10 mouse cellular contexts compared by ENCODE assay signal in the genomic region with DNA sequence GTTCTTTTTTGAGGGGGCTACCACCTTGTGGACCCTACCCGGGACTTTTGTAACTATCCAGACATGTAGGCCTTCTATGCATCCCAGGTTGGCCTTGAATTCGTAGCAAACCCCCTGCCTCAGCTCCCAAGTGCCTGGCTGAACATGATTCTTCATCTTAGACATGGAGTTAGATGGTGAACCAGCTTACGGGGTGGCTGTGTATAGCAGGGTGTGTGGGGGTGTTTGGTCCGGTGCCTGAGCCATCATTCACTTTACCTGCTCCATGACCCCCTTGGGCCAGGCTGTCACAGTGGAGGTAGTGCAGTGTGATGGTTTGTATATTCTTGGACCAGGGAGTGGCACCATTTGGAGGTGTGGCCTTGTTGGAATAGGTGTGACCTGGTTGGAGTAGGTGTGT. TPM values are rescaled to one million over a fixed set of nuclear protein-coding genes. Genes with fewer than 3 reads are reported as not detected.
DNase-seq lines count a peak whose midpoint lies in the region; ATAC-seq and TF ChIP-seq lines count a peak whose summit lies in the region.
"Had no signal": no experiment of that assay in that cellular context is flagged by ENCODE, and none has a peak within 500 bp of the region (broad histone marks: within the 10 kb centered on the region; RNA-seq: fewer than 3 reads in every experiment).

No protein-coding gene starts in this region.

- 37% methylated on average over 4 of the region's 4 CpGs for WGBS in forebrain, embryonic 12.5 days
- WGBS in hindbrain, postnatal 0 days, result 53% methylated on average over 4 of the region's 4 CpGs
- 53% methylated on average over 4 of the region's 4 CpGs for WGBS in neural tube, embryonic 13.5 days

- peak overlapping the region; percentile 42; the same call in 1 of the 2 replicates for H3K9ac ChIP-seq in forebrain, embryonic 12.5 days
- H3K9ac ChIP-seq in hindbrain, postnatal 0 days (replicated peaks; ENCODE audit: low read length), result peak overlapping the region; percentile 51; the same call in 1 of the 2 replicates
- peak overlapping the region; percentile 64; the same call in 1 of the 2 replicates for H3K9ac ChIP-seq in neural tube, embryonic 13.5 days
- H3K9ac ChIP-seq: liver, embryonic 13.5 days had no signal

- 0 out of 2 replicates have a peak, but pooled peaks cover 5% of the 10 kb centered on the region for H3K9me3 ChIP-seq in forebrain, embryonic 12.5 days
- no peaks in the 10 kb centered on the region for H3K9me3 ChIP-seq in hindbrain, postnatal 0 days (ENCODE audit: low read length)
- H3K9me3 ChIP-seq in neural tube, embryonic 13.5 days, result no peaks in the 10 kb centered on the region
- H3K9me3 ChIP-seq: G1E; liver, embryonic 13.5 days had no signal

- H3K4me3 ChIP-seq in left cerebral cortex, adult 2 months, result no peak overlapping the region
- no peak overlapping the region; the same call in 1 of the 2 replicates for H3K4me3 ChIP-seq in forebrain, embryonic 12.5 days (replicated peaks)
- no peak overlapping the region for H3K4me3 ChIP-seq in hindbrain, postnatal 0 days (ENCODE audit: low read length)
- H3K4me3 ChIP-seq in neural tube, embryonic 13.5 days, result no peak overlapping the region

- H3K27ac ChIP-seq in left cerebral cortex, adult 2 months, result peak overlapping the region; percentile 57
- peak overlapping the region; percentile 93 for H3K27ac ChIP-seq in forebrain, embryonic 12.5 days
- peak overlapping the region; percentile 71; the same call in 1 of the 2 replicates for H3K27ac ChIP-seq in hindbrain, postnatal 0 days
- H3K27ac ChIP-seq in neural tube, embryonic 13.5 days (replicated peaks), result peak overlapping the region; percentile 92
- H3K27ac ChIP-seq: liver, embryonic 13.5 days had no signal

- peaks cover 45% of the 10 kb centered on the region for H3K4me1 ChIP-seq in forebrain, embryonic 12.5 days
- H3K4me1 ChIP-seq in hindbrain, postnatal 0 days (ENCODE audit: insufficient read depth, low read length), result peaks cover 6% of the 10 kb centered on the region; the same call in 1 of the 2 replicates
- H3K4me1 ChIP-seq in neural tube, embryonic 13.5 days (replicated peaks), result peaks cover 44% of the 10 kb centered on the region

- DNase-seq in left cerebral cortex, adult 2 months (ENCODE audit: extremely low spot score in 1 of 2, low spot score in 2 of 2), result no peak
- DNase-seq in left cerebral cortex, adult 9 months (ENCODE audit: low spot score in 2 of 2), result no peak
- DNase-seq in hindbrain, postnatal 0 days (ENCODE audit: low spot score), result no peak
- DNase-seq in natural killer cell, adult 2 months (ENCODE audit: low spot score in 2 of 2), result no peak
- no peak for DNase-seq in Muller cell, postnatal 12 days (ENCODE audit: inconsistent ontology term)
- no peak for DNase-seq in layer of hippocampus, adult 8-10 months (ENCODE audit: low spot score in 2 of 2)
- DNase-seq: liver, embryonic 13.5 days had no signal

- H3K27me3 ChIP-seq in forebrain, embryonic 12.5 days, result peaks cover 23% of the 10 kb centered on the region
- H3K27me3 ChIP-seq in hindbrain, postnatal 0 days (ENCODE audit: insufficient read depth, low read length), result no peaks in the 10 kb centered on the region
- H3K27me3 ChIP-seq in neural tube, embryonic 13.5 days, result peaks cover 3% of the 10 kb centered on the region; the same call in 1 of the 2 replicates

- peak; percentile 8 for ATAC-seq in forebrain, embryonic 12.5 days (ENCODE audit: low FRiP score)
- no peak for ATAC-seq in hindbrain, postnatal 0 days
- no peak for ATAC-seq in neural tube, embryonic 13.5 days (ENCODE audit: low read depth)

- no peaks in the 10 kb centered on the region for H3K36me3 ChIP-seq in forebrain, embryonic 12.5 days (replicated peaks)
- H3K36me3 ChIP-seq in hindbrain, postnatal 0 days (ENCODE audit: insufficient read depth, low read length), result no peaks in the 10 kb centered on the region
- H3K36me3 ChIP-seq in neural tube, embryonic 13.5 days, result no peaks in the 10 kb centered on the region
- H3K36me3 ChIP-seq: G1E; liver, embryonic 13.5 days had no signal

- no peak for TF ChIP-seq CTCF in left cerebral cortex, adult 2 months (IDR thresholded peaks at IDR 0.05)
- TF ChIP-seq CTCF in hindbrain, postnatal 0 days (IDR thresholded peaks at IDR 0.05; ENCODE audit: low read depth), result no peak

- intact Hi-C loops in left cerebral cortex, adult 2 months (cut with DNase I), result no loop called here

- peak overlapping the region; percentile 43 for H3K4me2 ChIP-seq in forebrain, embryonic 12.5 days
- peak overlapping the region; percentile 50; the same call in 1 of the 2 replicates for H3K4me2 ChIP-seq in hindbrain, postnatal 0 days (ENCODE audit: low read depth, low read length)
- peak overlapping the region; percentile 49 for H3K4me2 ChIP-seq in neural tube, embryonic 13.5 days

RNA-seq across cellular contexts. Expression of gene Mvk, which starts 23.9 kb away (rescaled TPM):
- total RNA-seq in left cerebral cortex, adult 2 months (2021), result 10 to 100 TPM; 26.1 to 30.8 TPM
- polyA plus RNA-seq in forebrain, embryonic 12.5 days (2016; fragmentation: Nextera tagmentation; extraction: Ambion mirVana), result 50.3 and 52.0 TPM in 2 replicates
- 143 and 146 TPM in 2 replicates for total RNA-seq in hindbrain, postnatal 0 days (2014; rRNA removed)
- 69.8 and 71.9 TPM in 2 replicates for polyA plus RNA-seq in hindbrain, postnatal 0 days (2015; fragmentation: Nextera tagmentation; extraction: Ambion mirVana)
- 50.5 and 57.5 TPM in 2 replicates for polyA plus RNA-seq in neural tube, embryonic 13.5 days (2015; fragmentation: Nextera tagmentation; extraction: Ambion mirVana)
- 10 to 100 TPM; 22.8 to 36.2 (median 31.2) TPM for total RNA-seq in layer of hippocampus, adult 8-10 months (2022)

RNA-seq across cellular contexts. Expression of gene Mmab, which starts 24.1 kb away (rescaled TPM):
- 10 to 100 TPM; 17.0 to 21.3 TPM for total RNA-seq in left cerebral cortex, adult 2 months (2021)
- 25.9 and 29.4 TPM in 2 replicates for polyA plus RNA-seq in forebrain, embryonic 12.5 days (2016; fragmentation: Nextera tagmentation; extraction: Ambion mirVana)
- 34.4 and 39.1 TPM in 2 replicates for total RNA-seq in hindbrain, postnatal 0 days (2014; rRNA removed)
- 35.9 and 36.8 TPM in 2 replicates for polyA plus RNA-seq in hindbrain, postnatal 0 days (2015; fragmentation: Nextera tagmentation; extraction: Ambion mirVana)
- polyA plus RNA-seq in neural tube, embryonic 13.5 days (2015; fragmentation: Nextera tagmentation; extraction: Ambion mirVana), result 25.2 and 28.2 TPM in 2 replicates
- total RNA-seq in layer of hippocampus, adult 8-10 months (2022), result 10 to 100 TPM; 19.0 to 20.6 (median 19.4) TPM
